Mouse (Mus musculus): Measurements from ENCODE around the gene Iqgap1. TPM values are rescaled to one million over a fixed set of nuclear protein-coding genes. Genes with fewer than 3 reads are reported as not detected.
"Not testable (repeated sequence)": the region's sequence is repeated elsewhere in the genome, so short reads cannot be mapped to it uniquely, and the experiment has no call there.

The Iqgap1 gene
- polyA plus RNA-seq, 1 experiment, result 27.9 TPM

GRCm38 (mm10) chr7:80833651-80834532, 8.1 kb upstream of the Iqgap1 start:
- no peaks in the 10 kb centered on the region for H3K4me1 ChIP-seq (ENCODE audit: control insufficient read depth, insufficient read depth, insufficient read length, low read length)
- no peak overlapping the region for H3K4me3 ChIP-seq (ENCODE audit: insufficient read depth, low read depth, low read length)
- H3K27ac ChIP-seq (replicated peaks; ENCODE audit: low read depth, low read length), result no peak overlapping the region

- H3K27ac ChIP-seq (replicated peaks; ENCODE audit: low read depth, low read length); H3K4me3 ChIP-seq (ENCODE audit: insufficient read depth, low read depth, low read length); H3K4me1 ChIP-seq (ENCODE audit: control insufficient read depth, insufficient read depth, insufficient read length, low read length): not testable (repeated sequence)
Observed at GRCm38 (mm10) chr7:80832996-80833650, 7.3 kb upstream of the Iqgap1 start.

- no peaks in the 10 kb centered on the region; the same call in 1 of the 2 replicates for H3K4me1 ChIP-seq (ENCODE audit: control insufficient read depth, insufficient read depth, insufficient read length, low read length)
- no peak overlapping the region for H3K4me3 ChIP-seq (ENCODE audit: insufficient read depth, low read depth, low read length)
- no peak overlapping the region for H3K27ac ChIP-seq (replicated peaks; ENCODE audit: low read depth, low read length)
Observed at GRCm38 (mm10) chr7:80832191-80832590, 6.4 kb upstream of the Iqgap1 start.

- H3K27ac ChIP-seq (replicated peaks; ENCODE audit: low read depth, low read length), result no peak overlapping the region
- H3K4me1 ChIP-seq (ENCODE audit: control insufficient read depth, insufficient read depth, insufficient read length, low read length), result no peaks in the 10 kb centered on the region; the same call in 1 of the 2 replicates
- H3K4me3 ChIP-seq (ENCODE audit: insufficient read depth, low read depth, low read length), result no peak overlapping the region
Observed at GRCm38 (mm10) chr7:80830193-80830803, 4.5 kb upstream of the Iqgap1 start.

DNA sequence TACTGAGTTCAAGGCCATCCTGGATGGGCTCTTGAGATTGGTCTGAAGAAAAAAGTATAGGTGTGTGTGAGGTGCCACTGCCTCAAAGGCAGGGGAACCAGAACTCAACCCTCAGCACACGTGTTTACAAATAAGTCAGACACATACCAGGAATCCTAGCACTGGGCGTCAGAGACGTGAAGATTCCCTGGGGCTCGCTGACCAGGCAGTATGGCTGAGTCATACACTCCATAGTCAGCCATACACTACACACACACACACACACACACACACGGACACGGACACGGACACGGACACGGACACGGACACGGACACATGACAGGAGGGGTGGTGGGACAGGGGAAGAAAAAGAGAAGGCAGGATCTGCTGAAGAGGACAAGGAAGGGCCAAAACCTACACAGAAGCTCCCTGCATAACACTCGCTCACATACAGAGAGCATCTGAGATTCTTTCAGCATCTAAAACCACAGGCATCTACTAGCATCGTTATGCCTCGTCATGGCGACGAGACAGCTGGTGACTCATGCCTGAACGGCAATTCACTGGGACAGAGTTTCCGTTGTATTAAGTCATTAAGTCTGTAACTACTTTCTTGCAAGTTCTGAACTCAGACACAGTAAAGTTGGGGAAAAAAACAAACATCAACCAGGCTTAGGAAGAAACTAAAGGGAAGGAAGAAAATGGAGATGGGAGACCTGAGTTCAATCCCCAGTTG, 2.5 kb upstream of the Iqgap1 start:
- Histone ChIP-seq H3K4me3 (ENCODE audit: insufficient read depth, low read depth, low read length) (no peak overlapping the region), H3K4me1 (ENCODE audit: control insufficient read depth, insufficient read depth, insufficient read length, low read length) (peaks cover 2% of the 10 kb centered on the region; the same call in 1 of the 2 replicates), H3K27ac (replicated peaks; ENCODE audit: low read depth, low read length) (no peak overlapping the region; the same call in 1 of the 2 replicates)

- Histone ChIP-seq H3K4me3 (ENCODE audit: insufficient read depth, low read depth, low read length) (no peak overlapping the region), H3K27ac (replicated peaks; ENCODE audit: low read depth, low read length) (no peak overlapping the region), H3K4me1 (ENCODE audit: control insufficient read depth, insufficient read depth, insufficient read length, low read length) (peaks cover 2% of the 10 kb centered on the region; the same call in 1 of the 2 replicates)
Observed at GRCm38 (mm10) chr7:80823875-80824682, 1.7 kb downstream of the Iqgap1 start.

GRCm38 (mm10) chr7:80823267-80823666, 2.5 kb downstream of the Iqgap1 start:
- H3K27ac ChIP-seq (replicated peaks; ENCODE audit: low read depth, low read length), result no peak overlapping the region
- H3K4me3 ChIP-seq (ENCODE audit: insufficient read depth, low read depth, low read length), result no peak overlapping the region
- H3K4me1 ChIP-seq (ENCODE audit: control insufficient read depth, insufficient read depth, insufficient read length, low read length), result peaks cover 2% of the 10 kb centered on the region; the same call in 1 of the 2 replicates

GRCm38 (mm10) chr7:80820838-80821237, 4.9 kb downstream of the Iqgap1 start:
- Histone ChIP-seq H3K27ac (replicated peaks; ENCODE audit: low read depth, low read length) (no peak overlapping the region), H3K4me3 (ENCODE audit: insufficient read depth, low read depth, low read length) (no peak overlapping the region), H3K4me1 (ENCODE audit: control insufficient read depth, insufficient read depth, insufficient read length, low read length) (peaks cover 2% of the 10 kb centered on the region; the same call in 1 of the 2 replicates)

DNA sequence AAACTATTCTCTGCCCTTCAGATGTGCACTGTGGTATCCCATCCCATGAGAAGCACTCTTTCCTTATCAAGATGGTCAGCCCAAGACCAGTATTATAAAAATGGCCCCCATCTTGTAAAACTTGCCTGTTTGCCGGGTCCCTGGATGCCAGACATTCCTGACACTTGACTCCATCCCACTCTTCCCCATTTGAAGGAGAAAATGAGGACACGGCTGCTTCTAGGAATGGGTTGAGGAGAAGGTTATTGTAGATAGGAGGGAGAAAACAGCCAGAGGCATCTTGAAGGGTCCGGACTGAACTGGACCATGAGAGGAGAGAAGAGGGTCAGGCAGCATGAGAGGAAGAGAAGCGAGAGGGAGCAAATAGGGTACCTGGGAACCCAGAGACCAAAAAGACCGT, 9.1 kb downstream of the Iqgap1 start:
- Histone ChIP-seq H3K4me1 (ENCODE audit: control insufficient read depth, insufficient read depth, insufficient read length, low read length) (no peaks in the 10 kb centered on the region), H3K27ac (replicated peaks; ENCODE audit: low read depth, low read length) (no peak overlapping the region), H3K4me3 (ENCODE audit: insufficient read depth, low read depth, low read length) (no peak overlapping the region)

GRCm38 (mm10) chr7:80813397-80813796, 12.4 kb downstream of the Iqgap1 start:
- Histone ChIP-seq H3K4me3 (ENCODE audit: insufficient read depth, low read depth, low read length) (no peak overlapping the region), H3K27ac (replicated peaks; ENCODE audit: low read depth, low read length) (no peak overlapping the region), H3K4me1 (ENCODE audit: control insufficient read depth, insufficient read depth, insufficient read length, low read length) (no peaks in the 10 kb centered on the region)

- peaks cover 2% of the 10 kb centered on the region; the same call in 1 of the 2 replicates for H3K4me1 ChIP-seq (ENCODE audit: control insufficient read depth, insufficient read depth, insufficient read length, low read length)
- H3K4me3 ChIP-seq (ENCODE audit: insufficient read depth, low read depth, low read length), result no peak overlapping the region
- H3K27ac ChIP-seq (replicated peaks; ENCODE audit: low read depth, low read length), result no peak overlapping the region
Observed at GRCm38 (mm10) chr7:80806331-80806730, 19.4 kb downstream of the Iqgap1 start.

- Histone ChIP-seq H3K4me3 (ENCODE audit: insufficient read depth, low read depth, low read length) (peak overlapping the region; percentile 85), H3K4me1 (ENCODE audit: control insufficient read depth, insufficient read depth, insufficient read length, low read length) (peaks cover 2% of the 10 kb centered on the region; the same call in 1 of the 2 replicates), H3K27ac (replicated peaks; ENCODE audit: low read depth, low read length) (peak overlapping the region; percentile 84)
Observed at GRCm38 (mm10) chr7:80803173-80803872, 22.5 kb downstream of the Iqgap1 start.

DNA sequence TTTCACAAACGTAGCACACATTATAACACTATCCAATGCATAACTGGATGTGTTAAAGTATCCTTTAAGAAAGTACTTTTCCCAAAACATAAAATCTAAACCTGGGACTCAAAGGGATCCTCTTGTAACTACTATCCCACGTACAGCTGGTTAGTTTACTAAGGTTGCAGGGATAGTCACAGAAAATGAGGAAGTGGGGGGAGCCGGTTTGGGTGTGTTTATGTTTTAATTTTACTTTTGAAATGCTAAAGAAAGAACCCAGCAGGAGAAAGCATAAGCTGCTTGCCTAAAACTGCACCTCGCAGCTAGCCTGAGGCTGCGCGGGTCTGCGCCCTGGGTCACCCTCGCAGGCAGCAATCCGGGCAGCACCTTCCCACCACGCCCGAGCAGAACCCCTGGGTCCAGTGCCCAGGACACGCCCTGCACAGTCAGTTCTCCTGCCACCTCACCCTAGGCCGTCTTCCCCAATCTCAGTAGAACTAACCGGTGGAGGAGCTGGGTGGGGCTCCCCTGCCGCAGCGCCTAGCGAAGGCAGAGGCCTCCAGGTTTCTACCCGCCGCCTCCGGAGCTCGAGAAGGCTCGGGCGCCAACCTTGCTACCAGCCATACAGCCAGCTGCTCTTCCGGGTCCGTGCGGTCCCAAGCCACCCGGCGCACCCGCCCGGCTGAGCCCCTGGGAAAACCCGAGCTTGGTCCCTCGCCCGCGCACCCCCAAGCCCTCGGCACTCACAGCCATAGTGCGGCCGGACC, 23.2 kb downstream of the Iqgap1 start:
- Histone ChIP-seq H3K27ac (replicated peaks; ENCODE audit: low read depth, low read length) (peak overlapping the region; percentile 84), H3K4me3 (ENCODE audit: insufficient read depth, low read depth, low read length) (peak overlapping the region; percentile 85), H3K4me1 (ENCODE audit: control insufficient read depth, insufficient read depth, insufficient read length, low read length) (peaks cover 2% of the 10 kb centered on the region; the same call in 1 of the 2 replicates)
